Mouse (Mus musculus) MEL (cell line): ENCODE measurements around the gene Mst1. TPM values are rescaled to one million over a fixed set of nuclear protein-coding genes. Genes with fewer than 3 reads are reported as not detected.

Experiments
- DNase-seq: peaks from one replicate; pipeline ENCODE4 v3.0.0; 2011; ENCODE audit warnings: low read depth, low spot score
- H3K27ac ChIP-seq: 2 replicates; pipeline ENCODE4 v1.5.1; 2012; ENCODE audit warnings: low read depth, mild to moderate bottlenecking, control low read depth, low read length, moderate library complexity; ENCODE audit not compliant: control insufficient read depth
- H3K27me3 ChIP-seq, 2 experiments: fragments of 150-350 bp in 1 of 2; sonication (generic) in 1 of 2; 2 replicates each; pipeline ENCODE4 v1.6.1; 2012; ENCODE audit warnings: low read length in 2 of 2, mild to moderate bottlenecking in 2 of 2, improper control_type of control experiment in 1 of 2, moderate library complexity in 1 of 2; ENCODE audit not compliant: insufficient read depth in 2 of 2, control insufficient read depth in 1 of 2
- H3K36me3 ChIP-seq, 2 experiments: 2 replicates each; pipeline ENCODE4 v1.6.1; 2012 to 2014; ENCODE audit warnings: low read length in 2 of 2, improper control_type of control experiment in 1 of 2, inconsistent platforms in 1 of 2, mild to moderate bottlenecking in 1 of 2; ENCODE audit not compliant: insufficient read depth in 2 of 2, control insufficient read depth in 1 of 2
- H3K4me1 ChIP-seq, 2 experiments: fragments of 150-350 bp in 1 of 2; sonication (generic) in 1 of 2; 2 replicates each; pipeline ENCODE4 v1.6.1; 2012; ENCODE audit warnings: low read length in 2 of 2, improper control_type of control experiment in 1 of 2, mild to moderate bottlenecking in 1 of 2; ENCODE audit not compliant: insufficient read depth in 2 of 2, control insufficient read depth in 1 of 2
- H3K4me3 ChIP-seq, 2 experiments: fragments of 150-350 bp in 1 of 2; sonication (generic) in 1 of 2; 2 replicates each; pipeline ENCODE4 v1.5.1; 2012; ENCODE audit warnings: low read depth in 2 of 2, low read length in 2 of 2, mild to moderate bottlenecking in 2 of 2, moderate library complexity in 2 of 2, control low read depth in 1 of 2, improper control_type of control experiment in 1 of 2; ENCODE audit not compliant: control insufficient read depth in 1 of 2, insufficient read depth in 1 of 2
- H3K79me2 ChIP-seq: 2 replicates; pipeline ENCODE4 v1.6.1; 2012; ENCODE audit warnings: mild to moderate bottlenecking, low read length, moderate library complexity; ENCODE audit not compliant: control insufficient read depth, poor library complexity, insufficient read depth
- H3K9ac ChIP-seq: 2 replicates; pipeline ENCODE4 v1.6.1; 2012; ENCODE audit warnings: low read depth, mild to moderate bottlenecking, control low read depth, low read length, moderate library complexity; ENCODE audit not compliant: control insufficient read depth, poor library complexity, severe bottlenecking
- H3K9me3 ChIP-seq: fragments of 150-350 bp; sonication (generic); replicated peaks from 2 replicates; pipeline ENCODE4 v1.6.1; 2012; ENCODE audit warnings: mild to moderate bottlenecking, low read length, improper control_type of control experiment, moderate library complexity; ENCODE audit not compliant: insufficient read depth
- CHD2 ChIP-seq: IDR thresholded peaks from 2 replicates; pipeline ENCODE4 v1.6.1; 2011; ENCODE audit warnings: low read length, improper control_type of control experiment
- ETS1 ChIP-seq: IDR thresholded peaks from 2 replicates; pipeline ENCODE4 v1.6.1; 2012; ENCODE audit warnings: low read depth, mild to moderate bottlenecking, inconsistent platforms, low read length, improper control_type of control experiment, moderate library complexity
- GATA1 ChIP-seq: IDR thresholded peaks from 2 replicates; pipeline ENCODE4 v1.6.1; 2011; ENCODE audit warnings: low read depth, low read length, improper control_type of control experiment
- HCFC1 ChIP-seq: IDR thresholded peaks from 2 replicates; pipeline ENCODE4 v1.6.1; 2012; ENCODE audit warnings: low read depth, mild to moderate bottlenecking, inconsistent platforms, low read length, improper control_type of control experiment, moderate library complexity
- JUND ChIP-seq: IDR thresholded peaks from 2 replicates; pipeline ENCODE4 v1.6.1; 2011; ENCODE audit warnings: low read depth, mild to moderate bottlenecking, improper control_type of control experiment, low read length
- KAT2A ChIP-seq: conservative IDR thresholded peaks from 2 replicates; pipeline ENCODE4 v1.6.1; 2012; ENCODE audit warnings: low read depth, low read length, improper control_type of control experiment, inconsistent platforms
- POLR2A ChIP-seq, 2 experiments: IDR thresholded peaks; 2 replicates each; pipeline ENCODE4 v1.6.1; 2011 to 2012; ENCODE audit warnings: low read length in 2 of 2, mild to moderate bottlenecking in 2 of 2, control low read depth in 1 of 2, improper control_type of control experiment in 1 of 2, low read depth in 1 of 2, moderate library complexity in 1 of 2; ENCODE audit not compliant: control insufficient read depth in 1 of 2, insufficient read depth in 1 of 2, poor library complexity in 1 of 2
- POLR2AphosphoS5 ChIP-seq: IDR thresholded peaks from 2 replicates; pipeline ENCODE4 v1.6.1; 2012; ENCODE audit warnings: low read depth, borderline replicate concordance, mild to moderate bottlenecking, inconsistent platforms, low read length, moderate library complexity, mixed read lengths
- RAD21 ChIP-seq: IDR thresholded peaks from 2 replicates; pipeline ENCODE4 v1.6.1; 2011; ENCODE audit warnings: mild to moderate bottlenecking, low read depth, low read length, improper control_type of control experiment
- RCOR1 ChIP-seq: IDR thresholded peaks from 2 replicates; pipeline ENCODE4 v1.6.1; 2012; ENCODE audit warnings: low read depth, mild to moderate bottlenecking, inconsistent platforms, low read length, improper control_type of control experiment
- SIN3A ChIP-seq: IDR thresholded peaks from 2 replicates; pipeline ENCODE4 v1.6.1; 2012; ENCODE audit warnings: low read length, improper control_type of control experiment, inconsistent platforms
- UBTF ChIP-seq: IDR thresholded peaks from 2 replicates; pipeline ENCODE4 v1.6.1; 2012; ENCODE audit warnings: low read depth, mild to moderate bottlenecking, inconsistent platforms, low read length, improper control_type of control experiment, moderate library complexity, borderline replicate concordance; ENCODE audit not compliant: insufficient read depth
- ZKSCAN1 ChIP-seq: IDR thresholded peaks from 2 replicates; pipeline ENCODE4 v1.6.1; 2012; ENCODE audit warnings: low read depth, mild to moderate bottlenecking, inconsistent platforms, low read length, improper control_type of control experiment, moderate library complexity
- polyA plus RNA-seq, 2 experiments: library from polyadenylated mRNA; stranded (reverse) in 1 of 2; unstranded in 1 of 2; fragments of >175 nt in 1 of 2; fragments of >200 nt in 1 of 2; gene quantifications; 2 replicates each; pipeline versions ENCODE4 v1.2.1 to v1.2.4; 2012; ENCODE audit warnings: low replicate concordance in 2 of 2, low read depth in 1 of 2; ENCODE audit not compliant: insufficient read length in 2 of 2, insufficient read depth in 1 of 2, missing spikeins in 1 of 2
- total RNA-seq: library from RNA; depleted of rRNA; stranded (reverse); fragments of 300-350 nt; gene quantifications from 2 replicates; pipeline ENCODE4 v1.2.3, GENCODE M21; 2012

Mst1 gene
- total and polyA plus RNA-seq, 3 experiments, result 1.6 to 10.0 TPM; not detected in 1

GRCm38 (mm10) chr9:108112719-108113340 is 32.6 kb downstream of the Mst1 start:
- no peak for TF ChIP-seq ZKSCAN1
- TF ChIP-seq RCOR1, result no peak
- TF ChIP-seq RAD21, result no peak
- TF ChIP-seq KAT2A, result no peak
- no peak for TF ChIP-seq SIN3A
- TF ChIP-seq JUND, result no peak
- TF ChIP-seq POLR2A (IDR thresholded peaks at IDR 0.05; ENCODE audit: control insufficient read depth in 1 of 2, insufficient read depth in 1 of 2, low read depth in 1 of 2, low read length in 2 of 2, poor library complexity in 1 of 2), result no peak
- TF ChIP-seq, all 39 proteins: peak for 0
- Histone ChIP-seq H3K27ac (no peak overlapping the region), H3K4me3 (no peak overlapping the region), H3K27me3 (no peaks in the 10 kb centered on the region), H3K9me3 (no peaks in the 10 kb centered on the region), H3K9ac (no peak overlapping the region), H3K36me3 (no peaks in the 10 kb centered on the region), H3K79me2 (no peaks in the 10 kb centered on the region), H3K4me1 (no peaks in the 10 kb centered on the region)
- no peak for DNase-seq

GRCm38 (mm10) chr9:108115290-108116077 is 35.2 kb downstream of the Mst1 start:
- no peak overlapping the region for H3K4me3 ChIP-seq
- H3K9ac ChIP-seq, result no peak overlapping the region
- H3K27ac ChIP-seq, result no peak overlapping the region
- H3K9me3 ChIP-seq, result no peaks in the 10 kb centered on the region
- no peak for TF ChIP-seq POLR2A (IDR thresholded peaks at IDR 0.05; ENCODE audit: control insufficient read depth in 1 of 2, insufficient read depth in 1 of 2, low read depth in 1 of 2, low read length in 2 of 2, poor library complexity in 1 of 2)
- no peak for TF ChIP-seq CHD2
- no peak for TF ChIP-seq HCFC1
- no peak for TF ChIP-seq GATA1
- no peak for TF ChIP-seq UBTF
- no peak for TF ChIP-seq ETS1
- TF ChIP-seq POLR2AphosphoS5, result no peak
- TF ChIP-seq, all 39 proteins: peak for 0
- peaks cover 0 to 10% of the 10 kb centered on the region in 2 experiments; a peak in 3 of 4 replicates for H3K4me1 ChIP-seq
- H3K27me3 ChIP-seq, result no peaks in the 10 kb centered on the region
- peaks cover 0 to 12% of the 10 kb centered on the region in 2 experiments; a peak in 2 of 4 replicates for H3K36me3 ChIP-seq
- no peak for DNase-seq
- no peaks in the 10 kb centered on the region for H3K79me2 ChIP-seq
